Mouse (Mus musculus) lung, embryonic 15.5 days (tissue): ENCODE measurements around the gene Papss2. TPM values are rescaled to one million over a fixed set of nuclear protein-coding genes. Genes with fewer than 3 reads are reported as not detected.

Experiments
- ATAC-seq: fragments of 200-750 bp; cut with Nextera tagmentation; 2 replicates; pipeline ENCODE4 v1.8.0; 2017; ENCODE audit warnings: moderate number of reproducible peaks, borderline replicate concordance; ENCODE audit not compliant: low FRiP score, low TSS enrichment; ENCODE audit errors: extremely low read depth
- H3K27ac ChIP-seq: fragments of 300-500 bp; sonication (generic); 2 replicates; pipeline ENCODE4 v1.5.1; 2015; ENCODE audit warnings: moderate library complexity, mild to moderate bottlenecking, inconsistent platforms
- H3K27me3 ChIP-seq: fragments of 300-500 bp; sonication (generic); 2 replicates; pipeline ENCODE4 v1.6.1; 2015; ENCODE audit warnings: inconsistent platforms
- H3K36me3 ChIP-seq: fragments of 300-500 bp; sonication (generic); 2 replicates; pipeline ENCODE4 v1.6.1; 2015; ENCODE audit warnings: inconsistent platforms
- H3K4me1 ChIP-seq: fragments of 300-500 bp; sonication (generic); 2 replicates; pipeline ENCODE4 v1.6.1; 2015; ENCODE audit warnings: inconsistent platforms
- H3K4me2 ChIP-seq: fragments of 300-500 bp; sonication (generic); 2 replicates; pipeline ENCODE4 v1.6.1; 2015; ENCODE audit warnings: inconsistent platforms, mild to moderate bottlenecking, moderate library complexity
- H3K4me3 ChIP-seq: fragments of 300-500 bp; sonication (generic); 2 replicates; pipeline ENCODE4 v1.5.1; 2015; ENCODE audit warnings: mild to moderate bottlenecking, inconsistent platforms
- H3K9ac ChIP-seq: fragments of 300-500 bp; sonication (generic); 2 replicates; pipeline ENCODE4 v1.6.1; 2015; ENCODE audit warnings: inconsistent platforms
- H3K9me3 ChIP-seq: fragments of 300-500 bp; sonication (generic); 2 replicates; pipeline ENCODE4 v1.6.1; 2016; ENCODE audit warnings: inconsistent platforms
- WGBS: fragments of 180-500 bp; shearing (Covaris S2); methylation state at CpG from one replicate; pipeline ENCODE4 v1.1.7; 2015; 5-methylcytosine and 5-hydroxymethylcytosine counted together
- polyA plus RNA-seq: library from polyadenylated mRNA; unstranded; fragments of >200 nt; fragmentation: Nextera tagmentation; extraction: Ambion mirVana; gene quantifications from 2 replicates; pipeline ENCODE4 v1.2.1, GENCODE M21; 2015

The Papss2 gene
- polyA plus RNA-seq, 1 experiment from 2014 or later = 3.4 TPM

DNA sequence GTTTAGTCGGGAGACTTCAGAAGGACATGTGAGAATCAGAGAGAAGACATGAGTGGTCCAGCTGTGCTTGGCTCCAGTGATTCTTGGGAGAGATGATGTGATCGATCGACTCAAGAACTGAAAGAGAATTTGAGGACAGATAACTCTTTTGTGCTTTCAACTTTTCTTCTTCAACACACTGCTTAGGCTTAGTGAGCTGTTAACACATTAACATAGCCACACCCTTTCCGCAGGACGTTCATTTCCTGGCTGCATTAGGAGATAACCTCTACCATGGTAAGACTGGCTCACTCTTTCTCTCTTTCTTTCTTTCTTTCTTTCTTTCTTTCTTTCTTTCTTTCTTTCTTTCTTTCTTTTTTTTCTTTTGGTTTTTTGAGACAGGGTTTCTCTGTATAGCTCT lies 25.9 kb upstream of the Papss2 start:
- Histone ChIP-seq H3K27ac (no peak overlapping the region), H3K27me3 (no peaks in the 10 kb centered on the region), H3K4me1 (no peaks in the 10 kb centered on the region), H3K9me3 (no peaks in the 10 kb centered on the region), H3K4me2 (no peak overlapping the region), H3K4me3 (no peak overlapping the region), H3K9ac (no peak overlapping the region), H3K36me3 (no peaks in the 10 kb centered on the region)
- no peak for ATAC-seq
- WGBS = 75% methylated on average over 5 of the region's 5 CpGs

DNA sequence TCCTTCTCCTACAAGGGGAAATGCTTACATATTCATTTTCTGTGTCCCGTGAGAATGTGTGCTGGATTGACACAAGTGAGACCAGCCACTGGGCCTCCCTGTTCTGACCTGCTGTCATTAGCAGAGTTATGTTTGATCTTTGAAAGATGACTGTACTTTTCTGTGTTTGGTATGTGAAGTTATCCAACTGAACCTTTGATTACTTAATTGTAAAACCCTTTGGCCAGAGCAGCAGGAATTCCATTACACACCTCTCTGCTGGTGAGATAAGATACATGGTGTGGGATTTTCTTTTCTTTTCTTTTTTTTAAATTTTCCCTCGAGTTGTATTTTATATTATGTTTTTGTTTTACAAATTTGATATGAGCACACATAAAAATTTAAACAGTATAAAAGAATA lies 23.4 kb upstream of the Papss2 start:
- no peak for ATAC-seq
- Histone ChIP-seq H3K4me1 (no peaks in the 10 kb centered on the region), H3K36me3 (no peaks in the 10 kb centered on the region), H3K9me3 (no peaks in the 10 kb centered on the region), H3K9ac (no peak overlapping the region), H3K4me2 (no peak overlapping the region), H3K27ac (no peak overlapping the region), H3K27me3 (no peaks in the 10 kb centered on the region), H3K4me3 (no peak overlapping the region)
- 30% methylated on average over 2 of the region's 2 CpGs for WGBS

- H3K9ac ChIP-seq = no peak overlapping the region
- no peak overlapping the region for H3K4me2 ChIP-seq
- peaks cover 7% of the 10 kb centered on the region; the same call in 1 of the 2 replicates for H3K4me1 ChIP-seq
- H3K4me3 ChIP-seq = no peak overlapping the region
- no peaks in the 10 kb centered on the region for H3K9me3 ChIP-seq
- no peak for ATAC-seq
- no peak overlapping the region for H3K27ac ChIP-seq
- H3K36me3 ChIP-seq = no peaks in the 10 kb centered on the region
- no peaks in the 10 kb centered on the region for H3K27me3 ChIP-seq
- WGBS = 84% methylated on average over 6 of the region's 6 CpGs
Observed at GRCm38 (mm10) chr19:32573259-32573658, 22.3 kb upstream of the Papss2 start.

DNA sequence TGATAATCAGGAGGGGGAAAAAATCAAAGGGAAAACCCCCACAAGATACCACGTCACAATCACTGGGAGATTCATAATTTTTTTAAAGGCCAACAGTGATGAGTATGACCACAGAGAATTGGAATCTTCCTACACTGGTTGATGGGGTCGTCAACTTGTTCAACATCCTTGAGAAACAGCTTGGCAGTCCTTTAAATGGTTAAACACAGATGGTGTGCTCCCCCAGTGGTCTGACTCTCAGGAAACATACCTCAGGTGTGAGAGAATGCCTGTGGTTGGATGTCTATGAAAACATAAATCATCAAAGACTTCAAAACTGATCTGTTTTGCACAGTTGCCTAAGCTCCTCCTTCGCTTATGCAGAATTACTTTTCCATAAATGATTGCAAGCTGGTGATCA lies 20.7 kb upstream of the Papss2 start:
- Histone ChIP-seq H3K9me3 (no peaks in the 10 kb centered on the region), H3K4me1 (peaks cover 7% of the 10 kb centered on the region; the same call in 1 of the 2 replicates), H3K36me3 (no peaks in the 10 kb centered on the region), H3K27me3 (no peaks in the 10 kb centered on the region), H3K9ac (no peak overlapping the region), H3K4me3 (no peak overlapping the region), H3K27ac (no peak overlapping the region), H3K4me2 (no peak overlapping the region)
- ATAC-seq = no peak
- 72% methylated on average over 3 of the region's 3 CpGs for WGBS

GRCm38 (mm10) chr19:32577749-32578148 lies 17.8 kb upstream of the Papss2 start:
- no peak for ATAC-seq
- Histone ChIP-seq H3K4me3 (no peak overlapping the region), H3K9ac (no peak overlapping the region), H3K9me3 (no peaks in the 10 kb centered on the region), H3K4me2 (no peak overlapping the region), H3K27ac (no peak overlapping the region), H3K36me3 (no peaks in the 10 kb centered on the region), H3K4me1 (peaks cover 7% of the 10 kb centered on the region; the same call in 1 of the 2 replicates), H3K27me3 (no peaks in the 10 kb centered on the region)
- WGBS = 32% methylated on average over 1 of the region's 1 CpGs

- H3K4me3 ChIP-seq = no peak overlapping the region
- no peaks in the 10 kb centered on the region for H3K36me3 ChIP-seq
- H3K27me3 ChIP-seq = no peaks in the 10 kb centered on the region
- no peak overlapping the region for H3K9ac ChIP-seq
- H3K4me2 ChIP-seq = no peak overlapping the region
- H3K9me3 ChIP-seq = no peaks in the 10 kb centered on the region
- 71% methylated on average over 4 of the region's 4 CpGs for WGBS
- ATAC-seq = no peak
- H3K27ac ChIP-seq = no peak overlapping the region
- no peaks in the 10 kb centered on the region for H3K4me1 ChIP-seq
Observed at GRCm38 (mm10) chr19:32583091-32583766, 12.4 kb upstream of the Papss2 start.

DNA sequence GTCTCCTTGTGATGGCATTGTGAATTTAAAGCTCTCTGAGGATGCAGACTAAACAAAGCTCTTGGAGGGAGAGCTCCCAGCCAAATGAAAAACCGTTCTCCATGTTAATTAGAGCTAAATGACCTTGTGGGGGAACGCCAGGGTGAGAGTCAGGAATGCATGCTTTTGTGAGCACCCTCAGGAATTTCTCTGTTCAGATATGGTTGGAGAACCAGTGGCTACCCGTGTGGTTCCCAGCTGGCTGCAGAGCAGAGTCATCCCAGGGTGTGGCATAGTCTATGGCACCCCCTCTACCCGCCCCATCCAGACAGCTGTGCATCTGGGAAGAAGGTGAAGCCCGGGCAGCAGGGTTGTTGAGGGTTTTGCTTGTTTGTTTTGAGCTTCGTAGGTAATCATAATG lies 7.9 kb upstream of the Papss2 start:
- Histone ChIP-seq H3K27ac (no peak overlapping the region), H3K9me3 (no peaks in the 10 kb centered on the region), H3K9ac (no peak overlapping the region), H3K27me3 (no peaks in the 10 kb centered on the region), H3K4me1 (no peaks in the 10 kb centered on the region), H3K4me3 (no peak overlapping the region), H3K36me3 (no peaks in the 10 kb centered on the region), H3K4me2 (no peak overlapping the region)
- WGBS = 66% methylated on average over 6 of the region's 6 CpGs
- no peak for ATAC-seq

DNA sequence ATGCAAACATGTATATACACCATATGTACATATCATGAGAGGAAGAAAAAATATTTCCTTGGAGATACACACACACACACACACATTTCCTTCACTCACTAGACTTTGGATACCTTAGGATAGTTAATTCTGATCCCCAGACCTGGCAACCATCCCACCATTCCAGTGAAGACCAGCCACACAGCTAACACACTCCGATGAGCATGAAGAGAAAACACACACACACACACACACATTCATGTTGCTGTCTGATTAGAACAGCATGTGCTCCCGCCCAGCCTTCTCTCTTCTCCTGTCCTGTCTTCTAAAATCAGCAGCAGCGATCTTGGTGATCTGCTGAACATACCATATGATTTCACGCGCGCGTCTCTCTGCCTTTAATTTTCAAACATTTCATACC lies 2.8 kb upstream of the Papss2 start:
- H3K9ac ChIP-seq = no peak overlapping the region
- no peak overlapping the region for H3K4me2 ChIP-seq
- H3K4me3 ChIP-seq = no peak overlapping the region
- H3K27me3 ChIP-seq = peaks cover 23% of the 10 kb centered on the region; the same call in 1 of the 2 replicates
- H3K27ac ChIP-seq = no peak overlapping the region
- no peak for ATAC-seq
- no peaks in the 10 kb centered on the region for H3K9me3 ChIP-seq
- H3K4me1 ChIP-seq = peaks cover 7% of the 10 kb centered on the region; the same call in 1 of the 2 replicates
- 90% methylated on average over 7 of the region's 7 CpGs for WGBS
- no peaks in the 10 kb centered on the region for H3K36me3 ChIP-seq

GRCm38 (mm10) chr19:32593870-32594269 lies 1.7 kb upstream of the Papss2 start:
- 70% methylated on average over 5 of the region's 5 CpGs for WGBS
- no peaks in the 10 kb centered on the region for H3K9me3 ChIP-seq
- ATAC-seq = no peak

DNA sequence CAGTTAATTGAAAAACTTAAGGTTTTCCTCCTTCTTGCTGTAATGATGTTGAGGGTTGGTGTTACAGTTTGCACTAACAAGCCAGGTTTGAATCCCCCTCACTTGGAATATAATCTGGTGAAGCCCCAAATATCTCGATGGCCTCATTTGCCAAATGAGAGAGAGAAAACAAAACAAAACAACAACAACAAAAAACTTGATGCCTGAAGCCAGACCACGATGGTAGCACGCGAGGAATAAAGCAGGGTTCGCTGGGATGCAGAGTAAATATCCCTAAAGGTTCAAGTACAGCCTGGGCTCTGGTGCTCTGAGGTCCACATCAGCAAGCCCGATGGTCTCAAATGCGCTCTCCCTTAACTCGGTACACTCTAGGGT lies 472 bp upstream of the Papss2 start:
- H3K36me3 ChIP-seq = no peaks in the 10 kb centered on the region
- H3K27ac ChIP-seq = no peak overlapping the region
- H3K4me1 ChIP-seq = peaks cover 7% of the 10 kb centered on the region; the same call in 1 of the 2 replicates
- peaks cover 23% of the 10 kb centered on the region; the same call in 1 of the 2 replicates for H3K27me3 ChIP-seq
- no peaks in the 10 kb centered on the region for H3K9me3 ChIP-seq
- peak overlapping the region; percentile 88 for H3K4me2 ChIP-seq
- peak overlapping the region; percentile 63 for H3K4me3 ChIP-seq
- H3K9ac ChIP-seq = peak overlapping the region; percentile 55
- ATAC-seq = no peak
- WGBS = 19% methylated on average over 8 of the region's 8 CpGs

More at GRCm38 (mm10) chr19:32593870-32594269, 1.7 kb upstream of the Papss2 start:
- H3K4me1 ChIP-seq = peaks cover 7% of the 10 kb centered on the region; the same call in 1 of the 2 replicates
- H3K36me3 ChIP-seq = no peaks in the 10 kb centered on the region
- H3K4me2 ChIP-seq = no peak overlapping the region
- H3K4me3 ChIP-seq = no peak overlapping the region
- H3K27me3 ChIP-seq = peaks cover 23% of the 10 kb centered on the region; the same call in 1 of the 2 replicates
- H3K9ac ChIP-seq = no peak overlapping the region
- H3K27ac ChIP-seq = no peak overlapping the region

DNA sequence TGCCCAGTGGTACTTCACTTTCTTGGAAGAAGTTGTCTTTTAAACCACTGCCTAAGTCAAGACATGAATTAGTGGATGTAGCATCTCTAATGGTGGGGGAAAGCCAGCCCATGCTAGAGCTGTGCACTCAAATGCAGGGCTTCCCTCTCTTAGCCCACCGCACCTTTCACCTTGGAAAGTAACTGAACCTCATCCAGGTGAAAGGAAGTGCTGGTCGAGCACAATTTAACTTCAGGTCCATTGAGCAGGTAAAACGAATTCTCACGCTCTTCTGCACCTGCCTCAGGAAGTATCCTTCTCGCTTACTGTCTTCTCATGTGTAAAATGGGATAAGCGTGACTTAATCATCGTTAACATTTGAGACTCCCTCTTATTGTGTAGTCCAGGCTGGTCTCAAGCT lies 3.4 kb downstream of the Papss2 start:
- Histone ChIP-seq H3K4me2 (no peak overlapping the region), H3K27ac (no peak overlapping the region)

DNA sequence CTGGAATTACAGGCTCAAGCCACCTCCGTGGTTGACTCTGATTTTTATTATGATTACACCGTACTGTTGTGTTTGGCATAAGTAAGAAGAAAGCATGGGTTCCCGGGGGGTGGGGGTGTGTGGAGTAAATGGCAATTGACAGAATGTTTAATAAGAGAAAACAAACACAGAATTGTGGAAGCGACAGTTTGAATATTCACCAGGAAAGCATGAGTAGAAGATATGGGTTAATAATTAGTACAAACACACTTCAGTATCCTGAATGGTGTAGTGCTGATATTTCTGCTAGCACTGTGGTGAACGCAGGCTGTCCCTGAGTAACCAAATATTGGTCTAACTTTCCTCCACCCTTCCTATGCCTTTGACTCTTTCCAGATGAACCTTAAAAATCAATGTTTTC lies 3.8 kb downstream of the Papss2 start:
- no peak overlapping the region for H3K4me2 ChIP-seq
- peaks cover 7% of the 10 kb centered on the region; the same call in 1 of the 2 replicates for H3K4me1 ChIP-seq
- H3K4me3 ChIP-seq = no peak overlapping the region
- no peak overlapping the region for H3K27ac ChIP-seq
- H3K9me3 ChIP-seq = no peaks in the 10 kb centered on the region
- no peak for ATAC-seq
- H3K36me3 ChIP-seq = no peaks in the 10 kb centered on the region
- WGBS = 49% methylated on average over 5 of the region's 5 CpGs
- H3K27me3 ChIP-seq = peaks cover 22% of the 10 kb centered on the region; the same call in 1 of the 2 replicates
- no peak overlapping the region for H3K9ac ChIP-seq

More for the DNA sequence above, 3.4 kb downstream of the Papss2 start:
- Histone ChIP-seq H3K9me3 (no peaks in the 10 kb centered on the region), H3K27me3 (peaks cover 23% of the 10 kb centered on the region; the same call in 1 of the 2 replicates), H3K9ac (no peak overlapping the region), H3K36me3 (no peaks in the 10 kb centered on the region), H3K4me3 (no peak overlapping the region), H3K4me1 (peaks cover 7% of the 10 kb centered on the region; the same call in 1 of the 2 replicates)
- whole genome bisulfite sequencing = 75% methylated on average over 7 of the region's 7 CpGs
- no peak for ATAC-seq
